Mouse (Mus musculus) stomach, postnatal 0 days (tissue): ENCODE measurements around the gene Arfgef2.

Experiments used
- CTCF ChIP-seq: IDR thresholded peaks from 2 replicates; pipeline ENCODE4 v1.5.1; 2016; ENCODE audit warnings: antibody characterized with exemption, low read depth, mild to moderate bottlenecking, moderate library complexity
- EP300 ChIP-seq: optimal IDR thresholded peaks from 2 replicates; pipeline ENCODE3; 2016; ENCODE audit warnings: antibody characterized with exemption

- TF ChIP-seq CTCF (peak; percentile 31), EP300 (no peak)
These were observed 86.0 kb downstream of the Arfgef2 start for GRCm38 (mm10) chr2:166891366-166891880.
